Mouse (Mus musculus): ENCODE measurements around the gene Nf2.

Nf2 gene

GRCm38 (mm10) chr11:4849258-4849943 is at the start of gene Nf2:
Gene Nf2, minus strand, starts transcription at chr11:4849536.
- DNase-seq: peak; percentile 100

GRCm38 (mm10) chr11:4894848-4895816 is 45.8 kb upstream of the Nf2 start, which contains the start of gene Thoc5:
Gene Thoc5, plus strand, starts transcription at chr11:4895320.
- peak; percentile 87 for DNase-seq

- DNase-seq: no peak
Observed at GRCm38 (mm10) chr11:4886987-4887386, 37.7 kb upstream of the Nf2 start.

- peak; percentile 76 for DNase-seq
Observed at GRCm38 (mm10) chr11:4885385-4885903, 36.1 kb upstream of the Nf2 start.

GRCm38 (mm10) chr11:4882892-4883627 is 33.7 kb upstream of the Nf2 start:
- peak; percentile 88 for DNase-seq

- no peak for DNase-seq
Observed at GRCm38 (mm10) chr11:4881087-4881486, 31.8 kb upstream of the Nf2 start.

- no peak for DNase-seq
Observed at GRCm38 (mm10) chr11:4874551-4874950, 25.2 kb upstream of the Nf2 start.

- DNase-seq: peak; percentile 84
Observed at GRCm38 (mm10) chr11:4873755-4874475, 24.6 kb upstream of the Nf2 start, which contains the start of gene Nipsnap1. Gene Nipsnap1, plus strand, starts transcription at chr11:4873951.

GRCm38 (mm10) chr11:4865645-4866251 is 16.4 kb upstream of the Nf2 start:
- DNase-seq: peak; percentile 83

GRCm38 (mm10) chr11:4862730-4863129 is 13.4 kb upstream of the Nf2 start:
- no peak for DNase-seq

GRCm38 (mm10) chr11:4861816-4862604 is 12.7 kb upstream of the Nf2 start:
- DNase-seq: no peak

GRCm38 (mm10) chr11:4860986-4861385 is 11.7 kb upstream of the Nf2 start:
- no peak for DNase-seq

- DNase-seq: no peak
Observed at GRCm38 (mm10) chr11:4858416-4858815, 9.1 kb upstream of the Nf2 start.

- DNase-seq: no peak
Observed at GRCm38 (mm10) chr11:4854181-4854580, 4.8 kb upstream of the Nf2 start.

GRCm38 (mm10) chr11:4853021-4853420 is 3.7 kb upstream of the Nf2 start:
- no peak for DNase-seq

- DNase-seq: no peak
Observed at GRCm38 (mm10) chr11:4850404-4850803, 1.1 kb upstream of the Nf2 start.

GRCm38 (mm10) chr11:4848483-4849248 is 670 bp downstream of the Nf2 start:
- peak; percentile 52 for DNase-seq

- peak; percentile 19 for DNase-seq
Observed at GRCm38 (mm10) chr11:4840942-4841526, 8.3 kb downstream of the Nf2 start.

- no peak for DNase-seq
Observed at GRCm38 (mm10) chr11:4838235-4838634, 11.1 kb downstream of the Nf2 start.

- DNase-seq: no peak
Observed at GRCm38 (mm10) chr11:4837342-4837741, 12.0 kb downstream of the Nf2 start.
